Mouse (Mus musculus) urinary bladder, postnatal 4 days (tissue): ENCODE results near the gene Eif4g3.

ENCODE experiments used
- DNase-seq, 2 experiments: peaks; one replicate each; pipeline ENCODE4 v3.0.0; 2021 to 2022; ENCODE audit warnings: low spot score in 2 of 2

Gene Eif4g3

DNA sequence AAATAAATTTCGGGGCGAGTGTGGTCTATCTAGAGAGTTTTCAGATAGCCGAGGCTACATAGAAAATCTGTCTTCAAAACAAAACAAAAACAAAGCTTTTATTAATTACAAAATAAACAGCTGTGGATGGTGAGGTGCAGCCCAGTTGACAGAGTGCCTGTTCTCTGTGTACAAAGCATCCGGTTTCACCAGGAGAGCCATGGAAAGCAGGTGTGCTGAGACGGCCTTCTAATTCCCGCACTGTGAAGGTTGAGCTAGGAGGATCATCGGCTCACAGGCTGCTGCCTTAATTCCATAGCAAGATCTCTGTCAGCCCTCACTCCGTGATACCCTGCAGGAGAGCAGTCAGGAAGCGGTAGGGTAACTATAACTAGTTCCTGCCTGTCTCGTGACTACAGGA is 109.0 kb downstream of the Eif4g3 start:
- no peak for DNase-seq

DNA sequence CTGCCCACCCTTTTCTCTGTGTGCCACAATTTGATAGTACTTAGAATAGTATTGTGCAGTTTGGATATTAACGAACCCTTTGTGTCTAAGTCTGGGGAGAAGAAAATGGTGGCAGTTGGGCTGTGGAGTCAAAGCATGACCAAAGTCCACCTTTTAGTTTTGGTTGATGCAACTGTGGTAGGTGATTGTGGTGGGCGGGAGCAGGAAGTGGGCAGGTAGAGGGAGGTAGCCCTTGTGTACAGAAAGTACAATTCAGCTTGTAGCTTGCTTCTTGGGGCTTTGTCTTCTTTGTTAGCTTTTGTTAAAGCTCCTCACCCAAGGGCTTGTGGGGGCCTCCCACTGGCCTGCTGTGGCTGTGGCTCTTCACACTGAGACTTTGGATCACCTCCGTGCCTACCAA is 109.6 kb downstream of the Eif4g3 start:
- no peak for DNase-seq

DNA sequence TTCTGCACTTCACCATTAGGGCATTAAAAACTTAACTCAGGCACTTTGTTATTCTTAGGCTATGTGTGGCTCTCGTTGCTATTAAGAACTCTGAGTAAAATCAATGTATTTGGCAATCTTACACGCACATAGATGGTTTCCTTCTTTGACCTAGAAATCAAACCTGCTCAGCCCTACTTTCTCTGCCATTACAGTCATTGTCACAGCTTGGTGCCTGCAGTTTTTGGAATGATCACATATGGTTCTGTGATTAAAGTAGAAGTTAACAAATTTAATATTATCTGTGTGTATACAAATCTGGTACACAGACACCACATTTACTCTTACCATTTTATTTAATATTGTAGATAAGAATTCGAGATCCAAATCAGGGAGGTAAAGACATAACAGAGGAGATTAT is 112.1 kb downstream of the Eif4g3 start:
- DNase-seq = no peak

GRCm38 (mm10) chr4:138107441-138108409 is 114.9 kb downstream of the Eif4g3 start:
- DNase-seq = no peak

- no peak for DNase-seq
Measured at GRCm38 (mm10) chr4:138108541-138108940, 115.7 kb downstream of the Eif4g3 start.

DNA sequence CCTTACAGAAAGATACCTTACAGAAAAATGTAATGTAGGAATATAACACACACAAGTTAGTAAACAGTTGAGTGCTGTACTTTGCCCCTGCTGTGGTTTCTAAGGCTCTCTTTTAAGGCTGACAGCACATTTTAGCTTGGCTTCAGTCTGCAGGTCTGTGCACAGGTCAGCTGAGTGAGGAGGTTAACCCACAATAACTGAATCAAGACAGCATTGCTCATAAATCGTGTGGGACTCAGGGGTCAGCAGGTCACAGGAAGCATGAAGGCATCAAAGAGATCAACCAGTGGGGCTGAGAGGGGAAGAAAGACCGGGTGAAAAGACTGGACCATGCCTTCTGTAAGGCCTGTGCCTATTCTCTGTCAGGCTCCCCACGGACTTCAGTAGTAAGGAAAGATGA is 116.5 kb downstream of the Eif4g3 start:
- DNase-seq = no peak

GRCm38 (mm10) chr4:138111858-138112257 is 119.0 kb downstream of the Eif4g3 start:
- DNase-seq = no peak

DNA sequence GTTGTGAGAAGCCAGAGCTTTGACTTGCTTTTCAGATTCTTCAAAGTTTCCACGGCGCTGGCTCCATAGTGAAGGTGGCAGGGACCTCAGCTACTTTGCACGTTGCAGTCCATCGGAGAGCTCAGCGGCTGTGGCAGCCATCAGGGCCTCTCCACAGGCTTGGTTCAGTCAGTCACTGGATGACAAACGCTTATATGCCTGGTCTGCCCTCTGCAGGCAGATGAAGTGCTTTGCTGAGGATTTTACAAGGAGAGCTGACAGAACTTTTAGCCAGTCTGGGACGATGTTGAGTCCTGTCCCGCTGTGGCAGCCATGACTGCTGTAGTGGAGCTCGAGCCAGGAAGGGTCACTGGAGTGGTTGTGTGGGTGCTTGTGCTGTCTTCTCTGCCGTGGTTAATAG is 126.9 kb downstream of the Eif4g3 start:
- no peak for DNase-seq

- DNase-seq = no peak
Measured at GRCm38 (mm10) chr4:138124046-138124445, 131.2 kb downstream of the Eif4g3 start.

DNA sequence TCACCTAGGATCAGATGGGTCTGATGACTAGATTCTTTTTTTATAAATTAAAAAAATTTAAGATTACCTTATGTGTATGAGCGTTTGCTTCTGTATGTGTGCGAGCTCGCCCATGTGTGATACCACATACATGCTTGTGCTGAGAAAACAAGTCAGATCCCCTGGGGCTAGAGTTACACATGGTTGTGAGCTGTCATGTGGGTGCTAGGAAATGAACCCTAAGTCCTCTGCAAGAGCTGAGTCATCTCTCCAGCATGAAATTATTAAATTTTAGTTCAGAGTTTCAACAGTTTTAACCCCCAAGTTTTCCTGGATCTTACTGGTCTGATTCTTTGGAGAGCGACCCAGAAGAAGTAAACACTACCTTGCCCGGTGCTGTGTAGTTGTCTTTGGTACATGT is 134.5 kb downstream of the Eif4g3 start:
- DNase-seq = no peak

GRCm38 (mm10) chr4:138127781-138128180 is 135.0 kb downstream of the Eif4g3 start:
- no peak for DNase-seq

- no peak for DNase-seq
Measured at GRCm38 (mm10) chr4:138130149-138130548, 137.3 kb downstream of the Eif4g3 start.

DNA sequence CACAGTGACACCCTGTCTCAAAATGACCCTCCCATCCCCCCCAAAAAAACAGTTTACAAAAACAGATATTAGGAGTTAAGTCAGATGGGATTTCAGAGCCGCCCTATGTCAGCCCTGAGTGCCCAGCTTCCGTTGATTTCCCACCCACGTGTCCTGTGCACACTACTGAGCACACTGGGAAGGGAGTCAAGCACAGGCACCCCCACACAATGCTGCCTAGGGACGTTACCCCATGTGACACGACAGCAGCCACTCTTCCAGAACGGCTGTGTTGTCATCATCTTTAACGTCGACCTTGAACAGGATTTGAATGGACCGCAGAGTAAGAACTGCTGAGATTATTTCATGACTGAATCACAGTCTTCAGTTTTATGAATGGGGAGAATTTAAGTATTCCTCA is 138.4 kb downstream of the Eif4g3 start:
- no peak for DNase-seq

- no peak for DNase-seq
Measured at GRCm38 (mm10) chr4:138131716-138132115, 138.9 kb downstream of the Eif4g3 start.

GRCm38 (mm10) chr4:138133360-138133759 is 140.5 kb downstream of the Eif4g3 start:
- no peak for DNase-seq

DNA sequence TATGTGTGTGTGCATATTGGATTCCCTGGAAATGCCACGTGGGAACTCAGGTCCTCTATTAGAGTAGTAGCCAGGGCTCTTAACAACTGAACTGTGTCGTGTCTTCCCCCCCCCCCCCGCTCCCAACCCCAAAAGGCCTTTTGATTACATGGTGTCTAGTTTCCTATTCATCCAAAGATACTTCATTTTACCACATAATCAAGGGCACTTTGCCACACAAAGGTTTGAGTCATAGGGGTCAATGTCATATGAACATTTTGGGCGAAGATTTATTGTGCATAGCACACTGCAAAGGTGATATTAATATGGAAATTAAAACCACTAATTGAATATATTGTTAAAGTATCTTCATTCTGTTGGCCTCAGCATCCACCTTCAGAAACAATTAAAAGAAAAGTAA is 144.5 kb downstream of the Eif4g3 start:
- no peak for DNase-seq

DNA sequence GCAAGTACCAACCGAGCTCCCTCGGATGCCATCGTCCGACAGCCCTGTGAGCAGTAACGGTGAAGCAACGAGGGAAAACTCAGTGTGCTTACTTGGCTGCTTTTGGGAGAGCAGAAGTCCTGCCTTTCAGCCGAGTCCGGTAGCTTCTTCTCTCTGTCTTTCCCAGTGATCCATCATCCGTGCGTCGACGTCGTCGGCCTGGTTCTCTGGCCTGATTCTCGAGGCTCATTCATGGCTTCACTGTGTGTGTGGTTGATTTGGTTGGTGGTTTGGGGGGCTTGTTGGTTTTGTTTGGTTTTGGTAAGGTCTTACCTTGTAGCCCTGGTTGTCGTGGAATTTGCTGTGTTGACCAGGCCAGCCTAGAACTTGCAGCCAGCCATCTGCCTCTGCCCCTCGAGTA is 145.0 kb downstream of the Eif4g3 start:
- DNase-seq = no peak

DNA sequence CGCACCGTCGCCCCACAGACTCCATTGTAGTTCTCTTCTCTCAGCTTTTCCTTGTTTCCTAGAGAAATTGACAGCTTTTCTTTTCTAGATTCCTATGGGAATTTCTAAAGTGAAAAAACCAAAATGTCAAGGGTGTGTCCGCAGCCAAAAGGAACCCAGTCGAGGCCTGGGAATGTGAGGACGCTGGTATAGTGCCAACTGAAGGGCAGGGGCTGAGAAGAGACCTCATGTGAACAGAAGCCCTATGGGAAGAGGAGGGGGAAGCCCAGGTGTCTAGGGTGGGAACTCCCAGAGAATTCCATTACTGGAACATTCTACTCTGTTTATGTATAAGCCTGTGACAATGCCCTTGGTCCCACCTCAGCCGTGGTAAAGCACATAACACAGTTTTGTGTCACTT is 145.4 kb downstream of the Eif4g3 start:
- DNase-seq = no peak

DNA sequence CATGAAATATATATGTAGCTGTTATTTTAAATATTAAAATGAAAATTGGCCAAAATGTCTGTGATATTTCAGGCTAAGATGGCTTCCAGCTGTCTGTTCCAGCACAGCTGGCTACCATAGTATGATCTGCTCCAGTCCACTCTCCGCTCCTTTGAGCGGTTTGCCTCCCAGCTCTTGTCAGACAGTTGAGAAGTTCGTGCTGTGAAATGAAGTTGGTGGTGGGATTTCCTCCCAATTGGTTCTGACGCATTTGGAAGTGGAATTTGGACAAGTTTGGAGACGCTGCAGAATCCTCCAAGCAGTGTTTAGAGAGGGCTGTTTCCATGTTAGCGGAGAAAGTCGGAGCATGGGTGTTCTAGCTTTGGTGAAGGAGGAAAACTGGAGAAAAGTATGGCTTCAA is 148.5 kb downstream of the Eif4g3 start:
- no peak for DNase-seq

GRCm38 (mm10) chr4:138147176-138147575 is 154.4 kb downstream of the Eif4g3 start:
- no peak for DNase-seq

GRCm38 (mm10) chr4:138149977-138150376 is 157.2 kb downstream of the Eif4g3 start:
- DNase-seq = no peak

GRCm38 (mm10) chr4:138151226-138151625 is 158.4 kb downstream of the Eif4g3 start:
- DNase-seq = no peak

- no peak for DNase-seq
Measured at GRCm38 (mm10) chr4:138153980-138154379, 161.2 kb downstream of the Eif4g3 start.

GRCm38 (mm10) chr4:138160918-138161317 is 168.1 kb downstream of the Eif4g3 start:
- no peak for DNase-seq
